Mouse (Mus musculus): ENCODE results near the gene Vmn1r191.
"Not testable (repeated sequence)": the region's sequence is repeated elsewhere in the genome, so short reads cannot be mapped to it uniquely, and the experiment has no call there.

Gene Vmn1r191

GRCm38 (mm10) chr13:22183869-22184268, at the start of gene Vmn1r191:
Gene Vmn1r191 (minus strand): TSS chr13:22183969.
- no peak for TF ChIP-seq GATA4 (IDR thresholded peaks at IDR 0.05; ENCODE audit: insufficient replicate concordance, low read length)

GRCm38 (mm10) chr13:22223060-22223459, 39.3 kb upstream of the Vmn1r191 start, which contains the start of gene Vmn1r193:
Gene Vmn1r193 (minus strand): TSS chr13:22223160.
- TF ChIP-seq GATA4 (IDR thresholded peaks at IDR 0.05; ENCODE audit: insufficient replicate concordance, low read length), result not testable (repeated sequence)

GRCm38 (mm10) chr13:22191041-22191440, 7.3 kb upstream of the Vmn1r191 start, which contains the start of gene Vmn1r192:
Gene Vmn1r192 (minus strand): TSS chr13:22191141.
- no peak for TF ChIP-seq GATA4 (IDR thresholded peaks at IDR 0.05; ENCODE audit: insufficient replicate concordance, low read length)

- no peak for TF ChIP-seq GATA4 (IDR thresholded peaks at IDR 0.05; ENCODE audit: insufficient replicate concordance, low read length)
Observed at GRCm38 (mm10) chr13:22190385-22190784, 6.6 kb upstream of the Vmn1r191 start.

- no peak for TF ChIP-seq GATA4 (IDR thresholded peaks at IDR 0.05; ENCODE audit: insufficient replicate concordance, low read length)
Observed at GRCm38 (mm10) chr13:22189313-22189712, 5.5 kb upstream of the Vmn1r191 start.

- TF ChIP-seq GATA4 (IDR thresholded peaks at IDR 0.05; ENCODE audit: insufficient replicate concordance, low read length), result no peak
Observed at GRCm38 (mm10) chr13:22168416-22168815, 15.4 kb downstream of the Vmn1r191 start.
